Mouse (Mus musculus) testis, adult 2 months (tissue): Measurements from ENCODE around the gene Itga10. TPM values are rescaled to one million over a fixed set of nuclear protein-coding genes. Genes with fewer than 3 reads are reported as not detected.
A peak's percentile ranks its signal among the peaks of the same experiment; 100 is the strongest.
"Not testable (repeated sequence)": the region's sequence is repeated elsewhere in the genome, so short reads cannot be mapped to it uniquely, and the experiment has no call there.

Experiments used
- H3K27ac ChIP-seq: fragments of 200-500 bp; 2 replicates; pipeline ENCODE4 v1.5.1; 2012; ENCODE audit warnings: low read depth, low read length; ENCODE audit not compliant: control insufficient read depth, insufficient read depth
- H3K27me3 ChIP-seq: fragments of 200-500 bp; 2 replicates; pipeline ENCODE4 v1.6.1; 2012; ENCODE audit warnings: mild to moderate bottlenecking, low read length, moderate library complexity; ENCODE audit not compliant: control insufficient read depth, insufficient read depth
- H3K36me3 ChIP-seq: fragments of 200-500 bp; 2 replicates; pipeline ENCODE4 v1.6.1; 2012; ENCODE audit warnings: mild to moderate bottlenecking, low read length; ENCODE audit not compliant: control insufficient read depth, insufficient read depth
- H3K4me1 ChIP-seq: fragments of 200-500 bp; 2 replicates; pipeline ENCODE4 v1.6.1; 2012; ENCODE audit warnings: low read length; ENCODE audit not compliant: control insufficient read depth, insufficient read depth
- H3K4me3 ChIP-seq: fragments of 200-500 bp; 2 replicates; pipeline ENCODE4 v1.5.1; 2012; ENCODE audit warnings: low read depth, mild to moderate bottlenecking, low read length, moderate library complexity, mixed read lengths; ENCODE audit not compliant: control insufficient read depth
- CTCF ChIP-seq: fragments of 200-500 bp; IDR thresholded peaks from 2 replicates; pipeline ENCODE4 v1.5.1; 2012; ENCODE audit warnings: low read depth, mild to moderate bottlenecking, inconsistent platforms, low read length, moderate library complexity; ENCODE audit not compliant: control insufficient read depth, insufficient read depth, insufficient replicate concordance
- POLR2A ChIP-seq: fragments of 200-500 bp; IDR thresholded peaks from 2 replicates; pipeline ENCODE4 v1.6.1; 2012; ENCODE audit warnings: low read depth, mild to moderate bottlenecking, inconsistent platforms, low read length, moderate library complexity; ENCODE audit not compliant: control insufficient read depth
- polyA plus RNA-seq: library from polyadenylated mRNA; depleted of rRNA; stranded (reverse); fragments of >200 nt; gene quantifications from 2 replicates; pipeline ENCODE4 v1.2.3, GENCODE M21; 2012

Gene Itga10
- polyA plus RNA-seq, 1 experiment, result 1.0 TPM

- no peak overlapping the region for H3K4me3 ChIP-seq
- TF ChIP-seq CTCF (no peak), POLR2A (no peak)
- H3K36me3 ChIP-seq, result no peaks in the 10 kb centered on the region
- H3K27me3 ChIP-seq, result no peaks in the 10 kb centered on the region
- H3K27ac ChIP-seq, result no peak overlapping the region
- peaks cover 22% of the 10 kb centered on the region for H3K4me1 ChIP-seq
Observed at GRCm38 (mm10) chr3:96599411-96599810, 46.0 kb upstream of the Itga10 start.

GRCm38 (mm10) chr3:96600639-96601250 lies 44.6 kb upstream of the Itga10 start, which contains the start of gene Lix1l:
Lix1l (plus strand) TSS chr3:96601149.
- H3K36me3 ChIP-seq, result no peaks in the 10 kb centered on the region
- no peak for TF ChIP-seq CTCF
- peak; percentile 60 for TF ChIP-seq POLR2A
- peak within 1 kb of the TSS; percentile 87 for H3K4me3 ChIP-seq
- peaks cover 22% of the 10 kb centered on the region for H3K4me1 ChIP-seq
- peak within 1 kb of the TSS; percentile 64 for H3K27ac ChIP-seq
- H3K27me3 ChIP-seq, result no peaks in the 10 kb centered on the region

- H3K27ac ChIP-seq, result peak overlapping the region; percentile 64
Observed at GRCm38 (mm10) chr3:96601251-96601787, 44.1 kb upstream of the Itga10 start.

GRCm38 (mm10) chr3:96601941-96602703 lies 43.3 kb upstream of the Itga10 start:
- TF ChIP-seq POLR2A (no peak), CTCF (no peak)
- Histone ChIP-seq H3K4me1 (peaks cover 11% of the 10 kb centered on the region), H3K36me3 (no peaks in the 10 kb centered on the region), H3K4me3 (no peak overlapping the region), H3K27me3 (no peaks in the 10 kb centered on the region), H3K27ac (peak overlapping the region; percentile 64)

More at GRCm38 (mm10) chr3:96601251-96601787, 44.1 kb upstream of the Itga10 start:
- TF ChIP-seq POLR2A (no peak; the same call in 1 of the 2 replicates), CTCF (no peak)
- peaks cover 18% of the 10 kb centered on the region for H3K4me1 ChIP-seq
- H3K36me3 ChIP-seq, result no peaks in the 10 kb centered on the region
- no peaks in the 10 kb centered on the region for H3K27me3 ChIP-seq
- H3K4me3 ChIP-seq, result peak overlapping the region; percentile 87

GRCm38 (mm10) chr3:96602704-96603084 lies 42.7 kb upstream of the Itga10 start:
- H3K4me3 ChIP-seq, result no peak overlapping the region
- TF ChIP-seq CTCF, result no peak
- TF ChIP-seq POLR2A, result no peak
- no peak overlapping the region for H3K27ac ChIP-seq
- peaks cover 5% of the 10 kb centered on the region for H3K4me1 ChIP-seq
- no peaks in the 10 kb centered on the region for H3K27me3 ChIP-seq
- no peaks in the 10 kb centered on the region for H3K36me3 ChIP-seq

GRCm38 (mm10) chr3:96603311-96603710 lies 42.1 kb upstream of the Itga10 start:
- Histone ChIP-seq H3K36me3 (no peaks in the 10 kb centered on the region), H3K4me3 (no peak overlapping the region), H3K4me1 (peaks cover 3% of the 10 kb centered on the region), H3K27me3 (no peaks in the 10 kb centered on the region), H3K27ac (no peak overlapping the region)
- no peak for TF ChIP-seq CTCF
- TF ChIP-seq POLR2A, result no peak

- H3K4me1 ChIP-seq, H3K36me3 ChIP-seq, H3K4me3 ChIP-seq: not testable (repeated sequence)
Observed at GRCm38 (mm10) chr3:96606007-96606406, 39.4 kb upstream of the Itga10 start.

More at GRCm38 (mm10) chr3:96606007-96606406, 39.4 kb upstream of the Itga10 start:
- H3K27ac ChIP-seq, H3K27me3 ChIP-seq: not testable (repeated sequence)
